Mouse (Mus musculus): ENCODE results near the gene Mslnl. TPM values are rescaled to one million over a fixed set of nuclear protein-coding genes. Genes with fewer than 3 reads are reported as not detected.

The Mslnl gene
- polyA plus RNA-seq, 1 experiment from 2014 or later: 0.71 TPM

DNA sequence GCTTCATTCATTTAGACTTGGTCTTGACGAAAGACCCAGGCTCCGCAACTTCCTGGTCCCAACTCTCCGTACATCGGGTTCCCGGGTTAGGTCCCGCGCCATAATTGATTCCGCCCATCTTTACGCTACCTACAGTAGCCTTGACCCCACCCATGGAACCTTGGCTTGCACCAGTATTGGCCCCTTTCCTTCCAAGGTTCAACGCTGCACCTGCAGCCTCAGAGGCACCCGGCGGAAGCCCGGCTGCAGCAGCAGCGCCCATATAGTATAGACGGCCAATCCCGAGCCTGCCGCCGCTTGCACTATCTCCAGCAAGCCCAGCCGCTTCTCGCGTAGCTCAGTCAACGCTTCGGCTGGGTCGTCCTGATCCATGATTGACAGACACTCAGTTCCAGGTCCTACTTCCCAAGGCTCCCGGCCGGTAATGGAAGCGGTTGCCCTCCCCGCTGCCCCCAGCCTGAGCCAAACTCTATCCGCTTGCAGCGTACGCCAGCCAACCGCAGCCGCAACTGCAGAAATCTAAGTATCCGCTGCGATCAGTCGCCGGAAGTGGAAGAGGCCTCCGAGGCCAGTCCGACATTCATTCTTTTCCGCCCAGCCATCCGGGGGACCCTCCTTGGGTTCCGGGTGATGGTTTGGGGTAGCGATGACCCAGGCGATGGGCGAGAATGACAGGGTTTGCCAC, 56.1 kb downstream of the Mslnl start:
- ATAC-seq (ENCODE audit: borderline replicate concordance, extremely low read depth, low FRiP score, low TSS enrichment): peak; percentile 66; the same call in 1 of the 2 replicates
- peaks cover 20% of the 10 kb centered on the region for H3K36me3 ChIP-seq

DNA sequence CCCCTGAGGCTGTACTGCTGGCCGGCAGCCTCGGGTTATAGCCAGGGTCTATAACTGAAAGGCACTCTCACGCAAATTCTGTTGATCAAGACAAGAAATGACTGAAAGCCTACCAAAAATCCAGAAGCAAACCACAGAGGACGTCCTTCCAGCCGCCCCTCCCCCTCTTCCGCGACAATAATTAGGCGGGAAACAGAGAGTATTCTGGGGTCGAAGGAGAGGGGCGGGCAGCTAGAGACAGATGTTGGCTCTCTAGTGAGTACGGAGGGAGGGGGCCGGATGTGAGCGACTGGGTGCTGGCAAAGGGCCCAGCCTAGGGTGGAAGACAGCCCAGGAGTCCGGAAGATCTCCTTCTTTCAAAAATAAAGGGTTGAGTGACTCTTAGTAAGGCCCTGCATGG, 56.8 kb downstream of the Mslnl start, which contains the start of gene Fam173a:
Gene Fam173a, minus strand, starts transcription at position 287 of the 400 bp plus-strand sequence.
- peak within 1 kb of the TSS; percentile 82 for H3K9ac ChIP-seq
- H3K4me3 ChIP-seq: peak within 1 kb of the TSS; percentile 88
- H3K27ac ChIP-seq: peak within 1 kb of the TSS; percentile 99
- peak within 1 kb of the TSS; percentile 87 for H3K4me2 ChIP-seq
- 2% methylated on average over 14 of the region's 14 CpGs for WGBS
- peak; percentile 82 for ATAC-seq (ENCODE audit: borderline replicate concordance, extremely low read depth, low FRiP score, low TSS enrichment)
- no peaks in the 10 kb centered on the region for H3K9me3 ChIP-seq
- H3K36me3 ChIP-seq: peaks cover 20% of the 10 kb centered on the region
- peaks cover 57% of the 10 kb centered on the region for H3K4me1 ChIP-seq
- H3K27me3 ChIP-seq: no peaks in the 10 kb centered on the region

More for the DNA sequence above, 56.1 kb downstream of the Mslnl start:
- H3K9me3 ChIP-seq: no peaks in the 10 kb centered on the region
- peaks cover 50% of the 10 kb centered on the region for H3K4me1 ChIP-seq
- peak overlapping the region; percentile 88 for H3K4me3 ChIP-seq
- under 1% methylated on average over 45 of the region's 45 CpGs for WGBS
- peak overlapping the region; percentile 82 for H3K9ac ChIP-seq
- H3K27me3 ChIP-seq: no peaks in the 10 kb centered on the region
- peak overlapping the region; percentile 87 for H3K4me2 ChIP-seq
- H3K27ac ChIP-seq: peak overlapping the region; percentile 99

GRCm38 (mm10) chr17:25794197-25794596, 58.4 kb downstream of the Mslnl start:
- H3K9me3 ChIP-seq: no peaks in the 10 kb centered on the region
- no peaks in the 10 kb centered on the region for H3K27me3 ChIP-seq
- no peak overlapping the region for H3K4me2 ChIP-seq
- no peak overlapping the region for H3K9ac ChIP-seq
- peak overlapping the region; percentile 99; the same call in 1 of the 2 replicates for H3K27ac ChIP-seq
- peaks cover 8% of the 10 kb centered on the region for H3K36me3 ChIP-seq
- no peak for ATAC-seq (ENCODE audit: borderline replicate concordance, extremely low read depth, low FRiP score, low TSS enrichment)
- WGBS: 59% methylated on average over 13 of the region's 13 CpGs
- H3K4me1 ChIP-seq: peaks cover 58% of the 10 kb centered on the region
- H3K4me3 ChIP-seq: no peak overlapping the region

- H3K9ac ChIP-seq: no peak overlapping the region
- H3K4me1 ChIP-seq: peaks cover 58% of the 10 kb centered on the region
- 0 out of 2 replicates have a peak overlapping the region, but pooled peaks have one; percentile 82 for H3K4me3 ChIP-seq
- H3K36me3 ChIP-seq: no peaks in the 10 kb centered on the region; the same call in 1 of the 2 replicates
- no peak overlapping the region for H3K27ac ChIP-seq
- peak overlapping the region; percentile 97 for H3K4me2 ChIP-seq
- H3K27me3 ChIP-seq: no peaks in the 10 kb centered on the region
- WGBS: 84% methylated on average over 17 of the region's 17 CpGs
- ATAC-seq (ENCODE audit: borderline replicate concordance, extremely low read depth, low FRiP score, low TSS enrichment): no peak
- H3K9me3 ChIP-seq: no peaks in the 10 kb centered on the region
Observed at GRCm38 (mm10) chr17:25794998-25795397, 59.2 kb downstream of the Mslnl start.

- Histone ChIP-seq H3K27ac (0 out of 2 replicates have a peak within 1 kb of the TSS, but pooled peaks have one; percentile 42), H3K4me2 (peak within 1 kb of the TSS; percentile 97), H3K36me3 (no peaks in the 10 kb centered on the region), H3K9ac (peak within 1 kb of the TSS; percentile 70), H3K4me1 (peaks cover 56% of the 10 kb centered on the region), H3K4me3 (peak within 1 kb of the TSS; percentile 82), H3K27me3 (no peaks in the 10 kb centered on the region), H3K9me3 (no peaks in the 10 kb centered on the region)
- WGBS: 15% methylated on average over 6 of the region's 6 CpGs
- ATAC-seq (ENCODE audit: borderline replicate concordance, extremely low read depth, low FRiP score, low TSS enrichment): no peak
Observed at GRCm38 (mm10) chr17:25795609-25796092, 59.8 kb downstream of the Mslnl start, which contains the start of gene AC134908.4. AC134908.4 (minus strand) TSS chr17:25795659.

DNA sequence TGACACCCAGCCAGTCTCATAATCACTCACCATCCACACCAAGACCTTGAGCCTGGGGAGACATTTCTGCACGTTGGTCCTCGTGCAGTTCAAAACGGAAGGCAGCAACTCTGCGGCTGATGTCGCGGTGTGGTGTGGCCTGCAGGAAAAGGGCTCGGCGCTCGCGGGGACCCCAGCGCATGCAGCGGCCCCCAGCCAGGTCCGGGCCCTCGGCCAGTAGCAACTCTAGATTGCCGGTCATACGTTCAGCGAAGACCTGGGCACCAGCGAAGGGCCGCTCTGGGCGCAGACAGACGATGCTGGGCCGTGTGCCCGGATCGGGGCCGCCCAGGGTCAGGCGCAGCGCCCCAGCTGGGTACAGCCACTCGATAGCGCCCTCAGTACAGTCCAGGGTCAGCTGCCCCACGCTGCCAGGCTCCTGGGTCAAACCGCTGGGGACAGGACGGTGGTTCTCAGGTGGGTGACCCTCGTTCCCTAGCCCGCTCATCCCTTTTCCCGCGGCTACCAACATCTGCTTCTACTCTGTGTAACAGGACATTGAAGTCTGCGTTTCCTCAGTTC, 60.4 kb downstream of the Mslnl start:
- Histone ChIP-seq H3K4me1 (peaks cover 49% of the 10 kb centered on the region), H3K9ac (peak overlapping the region; percentile 70), H3K27ac (0 out of 2 replicates have a peak overlapping the region, but pooled peaks have one; percentile 42), H3K4me2 (peak overlapping the region; percentile 97), H3K27me3 (no peaks in the 10 kb centered on the region), H3K9me3 (no peaks in the 10 kb centered on the region), H3K4me3 (peak overlapping the region; percentile 82), H3K36me3 (no peaks in the 10 kb centered on the region)
- no peak for ATAC-seq (ENCODE audit: borderline replicate concordance, extremely low read depth, low FRiP score, low TSS enrichment)
- WGBS: 1% methylated on average over 37 of the region's 37 CpGs

DNA sequence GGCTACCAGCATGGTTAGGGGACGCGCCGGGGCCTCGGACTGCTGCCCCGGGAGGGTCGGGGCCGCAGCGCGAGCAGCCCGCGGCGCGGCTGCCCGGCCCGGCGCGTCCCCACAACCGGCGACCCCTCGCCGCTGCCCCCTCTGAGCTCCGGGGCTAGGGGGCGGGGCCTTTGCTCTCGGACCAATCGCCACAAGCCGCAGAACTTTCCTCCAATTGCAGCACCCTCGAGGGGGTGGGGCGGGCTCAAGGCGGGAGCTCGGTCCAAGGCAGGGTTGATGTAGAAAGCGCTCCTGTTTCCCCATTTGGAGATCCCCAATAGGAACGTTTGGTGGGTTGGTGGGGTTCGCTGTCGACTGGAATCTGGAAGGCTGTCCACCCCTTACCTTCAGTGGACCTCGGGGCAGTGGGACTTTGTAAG, 61.1 kb downstream of the Mslnl start, which contains the start of gene Metrn:
Gene Metrn, minus strand, starts transcription at position 186 of the 419 bp plus-strand sequence.
- peak within 1 kb of the TSS; percentile 82 for H3K4me3 ChIP-seq
- no peaks in the 10 kb centered on the region for H3K27me3 ChIP-seq
- H3K4me2 ChIP-seq: peak within 1 kb of the TSS; percentile 97
- WGBS: under 1% methylated on average over 35 of the region's 35 CpGs
- H3K9me3 ChIP-seq: no peaks in the 10 kb centered on the region
- peak; percentile 82 for ATAC-seq (ENCODE audit: borderline replicate concordance, extremely low read depth, low FRiP score, low TSS enrichment)
- H3K9ac ChIP-seq: peak within 1 kb of the TSS; percentile 70
- 0 out of 2 replicates have a peak within 1 kb of the TSS, but pooled peaks have one; percentile 42 for H3K27ac ChIP-seq
- no peaks in the 10 kb centered on the region for H3K36me3 ChIP-seq
- peaks cover 46% of the 10 kb centered on the region for H3K4me1 ChIP-seq

Small RNAs within 50 kb of the gene (microRNA-seq; reads per million reads assigned to microRNA genes)
- not detected for gene Gm25083
- not detected for gene Mir6966

Other genes starting within 250 kb of the Mslnl start
- gene Sstr5, start 238.8 kb upstream of the Mslnl start, polyA plus RNA-seq (2015; fragmentation: Nextera tagmentation; extraction: Ambion mirVana): 0.06 and 0.09 TPM in 2 replicates
- gene Sox8, start 165.4 kb upstream of the Mslnl start, polyA plus RNA-seq (2015; fragmentation: Nextera tagmentation; extraction: Ambion mirVana): 0.35 and 0.76 TPM in 2 replicates
- gene Lmf1, start 157.0 kb upstream of the Mslnl start, polyA plus RNA-seq (2015; fragmentation: Nextera tagmentation; extraction: Ambion mirVana): 25.7 and 26.7 TPM in 2 replicates
- gene Gng13, start 18.9 kb upstream of the Mslnl start, polyA plus RNA-seq (2015; fragmentation: Nextera tagmentation; extraction: Ambion mirVana): 2.3 and 3.0 TPM in 2 replicates
- gene Chtf18, start 8.6 kb upstream of the Mslnl start, polyA plus RNA-seq (2015; fragmentation: Nextera tagmentation; extraction: Ambion mirVana): 36.7 and 42.0 TPM in 2 replicates
- gene Rpusd1, start 8.4 kb upstream of the Mslnl start, polyA plus RNA-seq (2015; fragmentation: Nextera tagmentation; extraction: Ambion mirVana): 24.5 and 24.7 TPM in 2 replicates
- gene Msln, start 18.3 kb downstream of the Mslnl start, polyA plus RNA-seq (2015; fragmentation: Nextera tagmentation; extraction: Ambion mirVana): 15.8 and 24.2 TPM in 2 replicates
- gene Narfl, start 37.7 kb downstream of the Mslnl start, polyA plus RNA-seq (2015; fragmentation: Nextera tagmentation; extraction: Ambion mirVana): 25.8 and 30.2 TPM in 2 replicates
- gene Haghl, start 49.6 kb downstream of the Mslnl start, polyA plus RNA-seq (2015; fragmentation: Nextera tagmentation; extraction: Ambion mirVana): 58.3 and 59.9 TPM in 2 replicates
- gene Ccdc78, start 50.5 kb downstream of the Mslnl start, polyA plus RNA-seq (2015; fragmentation: Nextera tagmentation; extraction: Ambion mirVana): 0.70 and 0.76 TPM in 2 replicates
- 105 and 109 TPM in 2 replicates for gene Fam173a, start 56.9 kb downstream of the Mslnl start, polyA plus RNA-seq (2015; fragmentation: Nextera tagmentation; extraction: Ambion mirVana)
- gene AC134908.4, start 59.6 kb downstream of the Mslnl start, polyA plus RNA-seq (2015; fragmentation: Nextera tagmentation; extraction: Ambion mirVana): 0.49 TPM in 1 of 2 replicates, not detected in the other
- gene Metrn, start 61.1 kb downstream of the Mslnl start, polyA plus RNA-seq (2015; fragmentation: Nextera tagmentation; extraction: Ambion mirVana): 56.9 and 59.8 TPM in 2 replicates
- gene Fbxl16, start 73.0 kb downstream of the Mslnl start, polyA plus RNA-seq (2015; fragmentation: Nextera tagmentation; extraction: Ambion mirVana): 0.88 and 1.6 TPM in 2 replicates
- gene Wdr24, start 87.6 kb downstream of the Mslnl start, polyA plus RNA-seq (2015; fragmentation: Nextera tagmentation; extraction: Ambion mirVana): 25.2 and 26.5 TPM in 2 replicates
- gene Jmjd8, start 92.8 kb downstream of the Mslnl start, polyA plus RNA-seq (2015; fragmentation: Nextera tagmentation; extraction: Ambion mirVana): 50.7 and 51.5 TPM in 2 replicates
- 349 and 363 TPM in 2 replicates for gene Stub1, start 97.4 kb downstream of the Mslnl start, polyA plus RNA-seq (2015; fragmentation: Nextera tagmentation; extraction: Ambion mirVana)
- 0.82 and 1.2 TPM in 2 replicates for gene Rhbdl1, start 101.3 kb downstream of the Mslnl start, polyA plus RNA-seq (2015; fragmentation: Nextera tagmentation; extraction: Ambion mirVana)
- gene Gm20683, start 105.7 kb downstream of the Mslnl start, polyA plus RNA-seq (2015; fragmentation: Nextera tagmentation; extraction: Ambion mirVana): 2.2 and 2.5 TPM in 2 replicates
- gene Rhot2, start 108.8 kb downstream of the Mslnl start, polyA plus RNA-seq (2015; fragmentation: Nextera tagmentation; extraction: Ambion mirVana): 20.1 and 20.6 TPM in 2 replicates
- gene Wdr90, start 125.5 kb downstream of the Mslnl start, polyA plus RNA-seq (2015; fragmentation: Nextera tagmentation; extraction: Ambion mirVana): 32.2 and 32.8 TPM in 2 replicates
- 18.1 and 21.7 TPM in 2 replicates for gene Mcrip2, start 132.7 kb downstream of the Mslnl start, polyA plus RNA-seq (2015; fragmentation: Nextera tagmentation; extraction: Ambion mirVana)
- gene Mettl26, start 139.0 kb downstream of the Mslnl start, polyA plus RNA-seq (2015; fragmentation: Nextera tagmentation; extraction: Ambion mirVana): 51.4 and 53.5 TPM in 2 replicates
- 0.35 and 0.40 TPM in 2 replicates for gene Wfikkn1, start 144.8 kb downstream of the Mslnl start, polyA plus RNA-seq (2015; fragmentation: Nextera tagmentation; extraction: Ambion mirVana)
- gene Rab40c, start 183.7 kb downstream of the Mslnl start, polyA plus RNA-seq (2015; fragmentation: Nextera tagmentation; extraction: Ambion mirVana): 25.6 and 27.4 TPM in 2 replicates
- gene Pigq, start 208.9 kb downstream of the Mslnl start, polyA plus RNA-seq (2015; fragmentation: Nextera tagmentation; extraction: Ambion mirVana): 62.7 and 65.0 TPM in 2 replicates
- gene Nhlrc4, start 208.9 kb downstream of the Mslnl start, polyA plus RNA-seq (2015; fragmentation: Nextera tagmentation; extraction: Ambion mirVana): 0.51 TPM in 1 of 2 replicates, not detected in the other
- 0.09 TPM in 1 of 2 replicates, not detected in the other for gene A930017K11Rik, start 216.5 kb downstream of the Mslnl start, polyA plus RNA-seq (2015; fragmentation: Nextera tagmentation; extraction: Ambion mirVana)
- gene Capn15, start 249.8 kb downstream of the Mslnl start, polyA plus RNA-seq (2015; fragmentation: Nextera tagmentation; extraction: Ambion mirVana): 20.8 and 21.9 TPM in 2 replicates